Mouse (Mus musculus): Measurements from ENCODE around the gene Edn2.
A peak's percentile ranks its signal among the peaks of the same experiment; 100 is the strongest.

Gene Edn2

GRCm38 (mm10) chr4:120152648-120153047, 8.4 kb upstream of the Edn2 start:
- no peak for DNase-seq (ENCODE audit: extremely low read depth, low read depth, low spot score)

DNA sequence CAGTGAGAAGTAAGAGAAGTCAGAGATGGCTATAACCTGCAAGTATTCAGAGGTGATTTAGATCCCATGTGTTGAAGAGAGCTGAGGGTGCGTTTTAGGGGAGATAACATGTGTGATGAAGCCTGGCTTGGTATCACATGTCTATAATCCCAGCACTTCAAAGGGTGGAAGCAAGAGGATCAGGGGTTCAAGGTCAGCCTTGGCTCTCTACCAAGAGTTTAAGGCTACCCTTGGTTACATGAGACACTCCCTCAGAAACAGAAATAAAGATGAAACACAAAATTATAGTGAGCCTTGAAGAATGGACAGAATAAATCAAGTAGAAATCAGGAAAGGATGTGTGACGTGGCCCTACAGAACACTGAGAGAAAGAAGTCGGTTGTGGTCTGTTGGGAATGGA, 7.3 kb upstream of the Edn2 start:
- no peak for DNase-seq (ENCODE audit: extremely low read depth, low read depth, low spot score)

- no peak for DNase-seq (ENCODE audit: extremely low read depth, low read depth, low spot score)
These were observed 2.2 kb upstream of the Edn2 start for GRCm38 (mm10) chr4:120158714-120159310.

GRCm38 (mm10) chr4:120162586-120162985, 1.6 kb downstream of the Edn2 start:
- DNase-seq (ENCODE audit: extremely low read depth, low read depth, low spot score): no peak

DNA sequence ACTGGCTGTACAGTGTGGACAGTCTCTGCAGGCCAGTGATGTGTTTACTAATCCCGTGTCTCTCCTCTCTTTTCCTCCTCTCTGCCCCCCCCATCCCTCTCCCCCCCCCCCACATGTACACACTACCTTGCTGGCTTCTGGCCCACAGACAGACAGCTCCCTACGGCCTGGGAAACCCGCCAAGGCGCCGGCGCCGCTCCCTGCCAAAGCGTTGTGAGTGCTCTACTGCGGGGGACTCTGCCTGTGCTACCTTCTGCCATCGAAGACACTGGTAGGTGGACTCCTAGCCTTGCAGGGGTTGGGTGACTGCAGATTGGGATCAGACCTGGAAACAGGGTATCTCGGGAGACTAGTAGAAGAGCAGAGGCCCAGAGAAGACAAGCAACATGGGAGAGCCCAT, 2.2 kb downstream of the Edn2 start:
- DNase-seq (ENCODE audit: extremely low read depth, low read depth, low spot score): no peak

DNA sequence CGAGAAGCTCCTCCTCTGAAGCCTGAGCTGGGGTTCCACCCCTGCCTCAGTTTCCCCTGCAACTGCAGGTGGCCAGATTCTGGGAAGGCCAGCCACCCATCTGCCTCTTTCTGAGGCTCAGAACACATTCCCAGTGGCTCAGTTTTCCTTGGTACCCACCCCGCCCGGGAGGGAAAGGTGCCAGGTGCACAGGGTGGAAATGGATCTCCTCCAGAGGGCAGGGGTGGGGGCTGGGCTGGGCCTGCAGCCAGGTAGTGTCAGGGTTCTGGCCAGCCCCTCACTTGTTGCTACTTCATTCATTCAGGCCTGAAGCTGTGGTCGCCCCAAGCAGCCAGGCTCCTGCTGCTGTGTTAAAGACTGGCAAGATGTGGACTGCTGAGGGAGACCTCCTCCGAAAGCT, 3.3 kb downstream of the Edn2 start:
- no peak for DNase-seq (ENCODE audit: extremely low read depth, low read depth, low spot score)

GRCm38 (mm10) chr4:120167778-120168177, 6.8 kb downstream of the Edn2 start:
- no peak for DNase-seq (ENCODE audit: extremely low read depth, low read depth, low spot score)

- DNase-seq (ENCODE audit: extremely low read depth, low read depth, low spot score): no peak
These were observed 7.3 kb downstream of the Edn2 start for GRCm38 (mm10) chr4:120168346-120168745.

DNA sequence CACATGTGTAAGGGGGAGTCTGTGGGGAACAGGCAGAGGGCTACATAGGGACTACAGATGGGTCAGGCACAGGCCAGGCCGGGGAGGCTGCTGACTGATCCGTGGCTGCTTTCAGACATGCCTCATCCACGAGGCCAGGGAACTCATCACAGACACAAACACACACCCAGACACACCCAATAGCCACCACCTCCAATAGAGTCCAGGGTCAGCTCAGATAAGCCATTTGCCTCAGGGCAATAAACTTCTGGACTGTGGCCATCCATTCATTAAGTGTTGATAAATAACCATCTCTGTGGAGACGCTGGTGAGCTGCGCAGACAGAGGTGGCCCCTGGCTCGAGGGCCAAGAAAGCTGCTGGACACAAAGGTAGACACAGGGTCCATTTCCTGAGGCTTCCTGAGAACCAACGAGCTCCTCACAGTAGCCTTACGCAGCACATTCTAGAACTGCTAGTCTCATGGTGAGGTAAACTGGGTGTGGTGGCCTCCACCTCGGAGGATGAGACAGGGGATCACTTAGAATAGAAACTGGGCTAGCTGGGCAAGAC, 9.5 kb downstream of the Edn2 start:
- DNase-seq (ENCODE audit: extremely low read depth, low read depth, low spot score): no peak

DNA sequence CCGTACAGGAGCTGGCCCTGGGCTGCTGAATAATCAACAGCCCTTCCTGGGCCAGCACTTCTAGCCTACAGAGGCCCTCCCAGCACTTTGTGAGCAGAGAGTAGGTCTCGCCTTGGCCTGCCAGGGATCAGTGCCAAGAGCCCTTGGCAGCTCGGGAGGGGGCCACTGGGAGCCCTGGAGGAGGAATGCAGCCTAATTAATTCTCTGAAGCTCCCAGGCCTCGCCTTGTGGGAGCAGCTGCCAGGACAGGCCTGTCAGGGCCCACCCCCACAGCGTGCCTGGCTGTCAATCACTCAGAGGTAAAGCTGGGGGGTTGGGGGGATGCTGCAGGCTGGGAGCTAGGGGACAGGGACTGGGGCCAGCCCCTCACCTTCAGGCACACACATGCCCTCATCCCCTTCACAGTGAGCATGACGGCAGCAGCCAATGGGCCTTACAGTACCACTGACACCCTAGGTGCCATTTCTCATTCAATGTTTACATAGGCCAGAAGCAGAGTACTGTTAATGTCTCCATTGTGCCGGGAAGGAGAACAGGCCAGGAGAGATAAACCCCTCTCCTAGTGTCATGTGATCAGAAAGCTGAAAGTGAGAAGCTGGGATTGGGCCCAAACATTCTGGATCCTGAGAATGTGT, 11.2 kb downstream of the Edn2 start:
- DNase-seq (ENCODE audit: extremely low read depth, low read depth, low spot score): no peak

DNA sequence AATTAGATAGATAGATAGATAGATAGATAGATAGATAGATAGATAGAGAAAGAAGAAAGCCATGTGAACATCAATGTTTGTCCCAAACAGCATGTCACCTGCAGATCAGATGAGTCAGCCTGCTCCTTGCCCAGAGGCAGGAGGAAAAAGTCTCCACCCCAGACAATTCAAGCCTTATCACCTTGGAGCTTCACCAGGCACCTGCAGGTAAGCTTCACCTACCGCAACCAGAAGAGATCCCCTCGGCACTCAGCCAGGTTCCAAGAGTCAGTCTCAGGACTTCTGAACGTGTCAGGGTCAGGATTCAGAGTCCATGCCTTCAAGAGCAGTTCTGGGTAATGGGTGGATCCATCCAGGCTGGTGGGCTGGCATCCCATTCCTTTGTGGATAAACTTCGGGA, 18.1 kb downstream of the Edn2 start:
- no peak for DNase-seq (ENCODE audit: extremely low read depth, low read depth, low spot score)

DNA sequence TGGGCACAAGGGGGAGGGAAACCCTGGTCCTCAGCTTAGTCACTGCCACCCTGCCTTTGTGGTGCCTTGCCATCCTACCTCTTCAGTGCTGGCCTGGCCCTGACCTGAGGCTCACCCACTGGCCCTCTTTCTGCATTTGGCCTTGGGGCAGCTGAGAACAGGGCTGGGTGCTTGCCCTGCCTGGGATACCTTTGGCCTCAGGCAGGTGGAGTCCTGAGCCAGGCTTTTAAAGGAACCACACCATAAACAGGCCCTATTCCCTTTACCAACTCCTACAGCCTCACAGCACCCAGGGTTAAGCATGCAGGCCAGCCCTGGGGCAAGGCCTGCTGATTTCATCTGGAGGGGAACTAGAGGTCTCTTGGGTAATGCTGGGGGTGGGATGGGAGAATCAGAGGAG, 19.5 kb downstream of the Edn2 start:
- DNase-seq (ENCODE audit: extremely low read depth, low read depth, low spot score): no peak

- no peak for DNase-seq (ENCODE audit: extremely low read depth, low read depth, low spot score)
These were observed 23.5 kb downstream of the Edn2 start for GRCm38 (mm10) chr4:120184374-120184991.

DNA sequence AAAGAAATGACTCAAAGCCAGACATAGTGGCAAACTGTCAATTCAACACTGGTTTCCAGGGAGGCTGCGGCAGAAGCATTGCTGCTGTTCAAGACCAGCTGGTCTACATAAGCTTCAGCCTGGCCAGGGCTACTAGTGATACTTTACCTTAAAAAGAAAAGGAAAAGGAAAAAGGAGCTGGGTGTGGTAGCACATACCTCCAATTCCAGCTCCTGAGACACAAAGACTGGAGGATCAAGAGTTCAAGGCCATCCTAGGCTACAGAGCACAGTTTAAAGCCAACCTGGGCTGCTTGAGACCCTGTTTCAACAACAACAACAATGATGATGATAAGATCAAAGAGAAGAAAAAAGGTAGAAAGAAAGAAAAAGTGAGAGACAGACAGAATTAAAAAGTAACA, 25.4 kb downstream of the Edn2 start:
- DNase-seq (ENCODE audit: extremely low read depth, low read depth, low spot score): no peak

DNA sequence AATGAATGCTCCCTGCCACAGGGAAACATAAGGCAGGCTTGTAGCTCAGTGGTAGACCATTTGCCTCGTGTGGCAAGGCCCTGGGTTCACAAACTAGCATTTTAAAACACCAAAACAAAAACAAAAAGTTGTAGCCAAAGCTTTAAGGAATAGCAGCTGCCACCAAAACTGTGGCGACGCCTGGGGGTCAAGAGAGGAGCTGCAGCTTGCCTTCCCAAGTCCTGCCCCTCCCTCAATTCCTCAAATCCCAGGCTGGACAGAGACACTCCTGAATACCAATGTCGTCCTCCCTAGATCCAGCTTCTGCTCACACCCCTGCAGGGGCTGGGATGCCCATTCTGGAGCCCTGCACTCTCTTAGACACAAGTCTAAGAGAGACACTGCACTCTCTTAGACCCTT, 25.9 kb downstream of the Edn2 start:
- no peak for DNase-seq (ENCODE audit: extremely low read depth, low read depth, low spot score)

DNA sequence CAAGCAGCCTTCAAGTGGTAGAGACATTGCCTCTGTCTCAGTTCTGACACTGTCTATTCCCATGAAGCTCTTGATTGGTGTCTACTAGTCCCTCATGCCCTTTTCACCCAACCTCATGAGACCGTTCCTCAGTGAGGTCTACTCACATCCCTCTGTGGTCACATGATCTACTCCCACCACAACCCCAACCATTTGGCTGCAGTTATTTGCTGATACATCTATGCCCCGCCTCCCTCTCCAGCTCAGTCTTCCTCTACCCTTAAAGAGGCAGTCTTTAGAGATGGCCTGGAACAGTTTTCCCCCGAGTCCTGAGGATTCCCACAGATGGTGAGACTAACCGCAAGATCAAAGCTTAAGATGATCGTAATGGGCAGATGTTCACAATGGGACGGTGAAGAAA, 27.2 kb downstream of the Edn2 start:
- no peak for DNase-seq (ENCODE audit: extremely low read depth, low read depth, low spot score)

DNA sequence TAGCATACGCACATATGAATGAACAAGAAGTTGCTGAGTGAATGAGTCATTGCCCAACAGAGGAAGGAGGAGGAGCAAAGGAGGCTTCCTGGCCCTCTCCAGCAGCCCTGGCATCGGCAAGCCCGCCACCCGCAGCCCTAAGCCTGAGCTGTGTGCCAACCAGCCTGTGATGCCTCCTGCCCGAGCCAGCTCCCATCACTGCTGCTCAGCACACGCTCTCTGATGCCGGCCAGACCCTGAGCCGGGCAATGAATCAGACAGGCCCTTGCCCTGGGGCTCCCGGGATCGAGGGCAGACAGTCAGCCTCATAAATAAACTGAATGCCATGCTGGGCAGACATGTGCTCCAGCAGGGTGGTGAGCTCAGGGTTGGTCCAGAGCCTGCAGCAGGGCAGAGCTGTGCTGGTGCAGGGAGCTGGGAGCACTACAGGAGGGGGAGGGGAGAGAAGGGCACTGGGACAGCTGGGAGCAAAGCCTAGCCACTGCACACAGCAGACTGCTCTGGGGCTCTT, 27.7 kb downstream of the Edn2 start:
- peak; percentile 49 for DNase-seq (ENCODE audit: extremely low read depth, low read depth, low spot score)

GRCm38 (mm10) chr4:120189941-120190340, 28.9 kb downstream of the Edn2 start:
- DNase-seq (ENCODE audit: extremely low read depth, low read depth, low spot score): no peak

GRCm38 (mm10) chr4:120191987-120192386, 31.0 kb downstream of the Edn2 start:
- DNase-seq (ENCODE audit: extremely low read depth, low read depth, low spot score): no peak

GRCm38 (mm10) chr4:120194026-120194425, 33.0 kb downstream of the Edn2 start:
- no peak for DNase-seq (ENCODE audit: extremely low read depth, low read depth, low spot score)

- DNase-seq (ENCODE audit: extremely low read depth, low read depth, low spot score): no peak
These were observed 34.0 kb downstream of the Edn2 start for GRCm38 (mm10) chr4:120194965-120195364.

- DNase-seq (ENCODE audit: extremely low read depth, low read depth, low spot score): no peak
These were observed 38.3 kb downstream of the Edn2 start for GRCm38 (mm10) chr4:120199184-120199885.
